ENCODE assay signal across 8 mouse cellular contexts in the genomic region with DNA sequence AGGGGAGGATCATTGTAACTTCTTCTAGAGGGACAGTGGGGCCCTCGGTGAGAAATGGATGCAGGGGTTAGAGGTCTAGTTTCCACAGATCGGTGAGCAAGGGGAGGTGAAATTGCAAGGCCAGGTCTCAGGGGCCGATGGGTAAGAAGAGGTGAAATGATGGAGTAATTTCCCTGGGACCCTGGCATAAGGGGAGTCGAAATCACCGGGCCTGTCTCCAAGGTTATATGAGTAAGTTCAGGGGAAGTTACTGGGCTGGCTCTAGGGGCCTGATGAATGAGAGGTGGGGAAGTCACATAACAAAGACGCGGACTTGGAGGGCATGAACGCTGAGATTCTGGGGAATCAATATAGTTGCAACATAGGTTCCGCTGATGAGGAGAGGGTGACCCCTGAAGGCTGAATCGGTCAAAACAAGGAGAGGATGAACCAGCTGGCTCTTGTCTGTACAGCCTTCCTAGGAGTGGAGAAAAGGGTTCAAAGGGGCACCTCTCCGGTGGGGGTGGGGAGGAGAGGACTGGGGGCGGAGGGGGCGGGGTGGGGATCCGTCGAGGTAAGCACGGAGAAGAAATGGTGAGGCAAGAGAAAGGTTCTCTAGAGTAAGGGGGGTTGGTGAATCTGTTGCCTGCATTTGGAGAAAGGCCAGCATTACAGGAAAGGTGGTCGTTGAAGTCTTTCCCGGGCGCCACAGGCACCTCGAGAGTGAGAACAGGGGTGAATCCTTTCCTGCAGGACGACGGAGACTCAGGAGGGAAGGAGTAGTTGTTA. TPM values are rescaled to one million over a fixed set of nuclear protein-coding genes. Genes with fewer than 3 reads are reported as not detected.
DNase-seq lines count a peak whose midpoint lies in the region; ATAC-seq lines count a peak whose summit lies in the region.

No protein-coding gene starts in this region.

- peak overlapping the region; percentile 41 for H3K9ac ChIP-seq in stomach, embryonic 14.5 days (replicated peaks; ENCODE audit: low read depth, low read length)

- H3K4me1 ChIP-seq in embryonic facial prominence, embryonic 10.5 days: peaks cover 19% of the 10 kb centered on the region
- H3K4me1 ChIP-seq in limb, embryonic 10.5 days: peaks cover 17% of the 10 kb centered on the region
- H3K4me1 ChIP-seq in stomach, embryonic 14.5 days (ENCODE audit: control insufficient read depth, insufficient read depth, low read length): 0 out of 2 replicates have a peak, but pooled peaks cover 6% of the 10 kb centered on the region

- H3K4me2 ChIP-seq in stomach, embryonic 14.5 days (replicated peaks; ENCODE audit: low read depth, low read length): peak overlapping the region; percentile 86

- intact Hi-C loops in heart, postnatal 14 days (cut with DNase I): no loop called here

- no peaks in the 10 kb centered on the region for H3K9me3 ChIP-seq in embryonic facial prominence, embryonic 10.5 days
- H3K9me3 ChIP-seq in limb, embryonic 10.5 days (replicated peaks): no peaks in the 10 kb centered on the region
- no peaks in the 10 kb centered on the region for H3K9me3 ChIP-seq in stomach, embryonic 14.5 days (ENCODE audit: control insufficient read depth, low read depth, low read length)

- peaks cover 9% of the 10 kb centered on the region for H3K36me3 ChIP-seq in embryonic facial prominence, embryonic 10.5 days (replicated peaks)
- H3K36me3 ChIP-seq in limb, embryonic 10.5 days: peaks cover 7% of the 10 kb centered on the region
- H3K36me3 ChIP-seq in stomach, embryonic 14.5 days (ENCODE audit: control insufficient read depth, insufficient read depth, low read length): 0 out of 2 replicates have a peak, but pooled peaks cover 6% of the 10 kb centered on the region

- peak overlapping the region; percentile 70 for H3K4me3 ChIP-seq in embryonic facial prominence, embryonic 10.5 days
- peak overlapping the region; percentile 66 for H3K4me3 ChIP-seq in limb, embryonic 10.5 days
- peak overlapping the region; percentile 53 for H3K4me3 ChIP-seq in stomach, embryonic 14.5 days (ENCODE audit: low read depth, low read length)

- DNase-seq in ES-CJ7 (ENCODE audit: low read depth, low spot score): peak; percentile 73
- DNase-seq in adrenal gland, adult 2 months: peak; percentile 52
- peak; percentile 53 for DNase-seq in embryonic facial prominence, embryonic 10.5 days (ENCODE audit: low spot score)
- peak; percentile 14 to 17 for DNase-seq in heart, postnatal 14 days
- DNase-seq in limb, embryonic 10.5 days (ENCODE audit: low spot score): peak; percentile 56
- peak; percentile 48 for DNase-seq in mesoderm, embryonic 11.5 days (ENCODE audit: low read depth, low spot score)
- no peak for DNase-seq in right cerebral cortex, postnatal 14 days

- 9% methylated on average over 22 of the region's 22 CpGs for WGBS in embryonic facial prominence, embryonic 10.5 days
- WGBS in limb, embryonic 10.5 days: 9% methylated on average over 22 of the region's 22 CpGs
- 5% methylated on average over 22 of the region's 22 CpGs for WGBS in stomach, embryonic 14.5 days

- H3K27me3 ChIP-seq in embryonic facial prominence, embryonic 10.5 days (replicated peaks; ENCODE audit: low read depth, poor library complexity, severe bottlenecking): no peaks in the 10 kb centered on the region
- no peaks in the 10 kb centered on the region for H3K27me3 ChIP-seq in limb, embryonic 10.5 days (ENCODE audit: low read depth, poor library complexity, severe bottlenecking)
- H3K27me3 ChIP-seq in stomach, embryonic 14.5 days (ENCODE audit: control insufficient read depth, insufficient read depth, low read length): no peaks in the 10 kb centered on the region

- peak; percentile 49; the same call in 1 of the 2 replicates for ATAC-seq in stomach, embryonic 14.5 days (ENCODE audit: insufficient number of reproducible peaks, insufficient read depth, low FRiP score, low read depth)

- H3K27ac ChIP-seq in embryonic facial prominence, embryonic 10.5 days (replicated peaks): peak overlapping the region; percentile 86
- peak overlapping the region; percentile 88 for H3K27ac ChIP-seq in limb, embryonic 10.5 days
- peak overlapping the region; percentile 91 for H3K27ac ChIP-seq in stomach, embryonic 14.5 days (ENCODE audit: low read length)

RNA-seq across cellular contexts. Expression of gene Nsun4, which starts 1.0 kb away (rescaled TPM):
- total RNA-seq in adrenal gland, adult 2 months (2021): 10 to 100 TPM; 24.4 to 32.7 TPM
- 7.7 and 10.3 TPM in 2 replicates for polyA plus RNA-seq in adrenal gland, adult 2 months (2012; rRNA removed)
- 18.2 and 18.7 TPM in 2 replicates for polyA plus RNA-seq in embryonic facial prominence, embryonic 10.5 days (2016; fragmentation: Nextera tagmentation; extraction: Ambion mirVana)
- total RNA-seq in heart, postnatal 14 days (2021): 10 to 100 TPM; 24.4 to 25.6 TPM
- 16.5 and 17.8 TPM in 2 replicates for polyA plus RNA-seq in limb, embryonic 10.5 days (2016; fragmentation: Nextera tagmentation; extraction: Ambion mirVana)
- polyA plus RNA-seq in stomach, embryonic 14.5 days (2014; fragmentation: Nextera tagmentation; extraction: Ambion mirVana): 22.3 and 23.4 TPM in 2 replicates

RNA-seq across cellular contexts. Expression of gene Uqcrh, which starts 22.2 kb away (rescaled TPM):
- 100 to 1,000 TPM; 439 to 769 TPM for total RNA-seq in adrenal gland, adult 2 months (2021)
- 33.6 and 37.9 TPM in 2 replicates for polyA plus RNA-seq in adrenal gland, adult 2 months (2012; rRNA removed)
- polyA plus RNA-seq in embryonic facial prominence, embryonic 10.5 days (2016; fragmentation: Nextera tagmentation; extraction: Ambion mirVana): 449 and 463 TPM in 2 replicates
- 1,000 to 10,000 TPM; 1,830 to 1,899 TPM for total RNA-seq in heart, postnatal 14 days (2021)
- polyA plus RNA-seq in limb, embryonic 10.5 days (2016; fragmentation: Nextera tagmentation; extraction: Ambion mirVana): 486 and 492 TPM in 2 replicates
- polyA plus RNA-seq in stomach, embryonic 14.5 days (2014; fragmentation: Nextera tagmentation; extraction: Ambion mirVana): 520 and 565 TPM in 2 replicates

RNA-seq across cellular contexts. Expression of gene Lrrc41, which starts 22.4 kb away (rescaled TPM):
- total RNA-seq in adrenal gland, adult 2 months (2021): 10 to 100 TPM; 63.3 to 71.4 TPM
- polyA plus RNA-seq in adrenal gland, adult 2 months (2012; rRNA removed): 119 and 160 TPM in 2 replicates
- polyA plus RNA-seq in embryonic facial prominence, embryonic 10.5 days (2016; fragmentation: Nextera tagmentation; extraction: Ambion mirVana): 76.2 and 76.9 TPM in 2 replicates
- 10 to 100 TPM; 30.7 to 31.5 TPM for total RNA-seq in heart, postnatal 14 days (2021)
- polyA plus RNA-seq in limb, embryonic 10.5 days (2016; fragmentation: Nextera tagmentation; extraction: Ambion mirVana): 73.4 and 81.0 TPM in 2 replicates
- 70.9 and 73.6 TPM in 2 replicates for polyA plus RNA-seq in stomach, embryonic 14.5 days (2014; fragmentation: Nextera tagmentation; extraction: Ambion mirVana)

RNA-seq across cellular contexts. Expression of gene Faah, which starts 35.0 kb away (rescaled TPM):
- total RNA-seq in adrenal gland, adult 2 months (2021): 1 to 10 TPM; 3.7 to 4.8 TPM
- polyA plus RNA-seq in adrenal gland, adult 2 months (2012; rRNA removed): 4.7 and 8.0 TPM in 2 replicates
- polyA plus RNA-seq in embryonic facial prominence, embryonic 10.5 days (2016; fragmentation: Nextera tagmentation; extraction: Ambion mirVana): 2.3 and 2.4 TPM in 2 replicates
- under 1 TPM; 0.53 to 0.78 TPM for total RNA-seq in heart, postnatal 14 days (2021)
- polyA plus RNA-seq in limb, embryonic 10.5 days (2016; fragmentation: Nextera tagmentation; extraction: Ambion mirVana): 0.49 and 0.58 TPM in 2 replicates
- polyA plus RNA-seq in stomach, embryonic 14.5 days (2014; fragmentation: Nextera tagmentation; extraction: Ambion mirVana): 8.3 and 8.5 TPM in 2 replicates

Comparison
In these comparisons a context has a peak if more than half of its experiments do, and no peak if none do; other contexts are left out.
1. RNA of gene Uqcrh, which starts 22.2 kb away (polyA plus RNA-seq): 520 to 565 TPM in stomach, embryonic 14.5 days, 486 to 492 TPM in limb, embryonic 10.5 days and 449 to 463 TPM in embryonic facial prominence, embryonic 10.5 days; 33.6 to 37.9 TPM in adrenal gland, adult 2 months; every median in the first group is over 10 times any median in the second.
2. Peak in every context shown above with its lines, with median percentiles within 50 percentile points of each other: H3K27ac ChIP-seq and H3K4me3 ChIP-seq.